Mouse (Mus musculus): ENCODE results near the gene Tspan18.

Gene Tspan18

GRCm38 (mm10) chr2:93291186-93291926 is 42.9 kb downstream of the Tspan18 start:
- no peak for DNase-seq (ENCODE audit: low spot score in 2 of 2)

- no peak for DNase-seq (ENCODE audit: low spot score in 2 of 2)
These were observed 43.8 kb downstream of the Tspan18 start for GRCm38 (mm10) chr2:93290345-93291118.

- no peak for DNase-seq (ENCODE audit: low spot score in 2 of 2)
These were observed 45.1 kb downstream of the Tspan18 start for GRCm38 (mm10) chr2:93289161-93289560.

DNA sequence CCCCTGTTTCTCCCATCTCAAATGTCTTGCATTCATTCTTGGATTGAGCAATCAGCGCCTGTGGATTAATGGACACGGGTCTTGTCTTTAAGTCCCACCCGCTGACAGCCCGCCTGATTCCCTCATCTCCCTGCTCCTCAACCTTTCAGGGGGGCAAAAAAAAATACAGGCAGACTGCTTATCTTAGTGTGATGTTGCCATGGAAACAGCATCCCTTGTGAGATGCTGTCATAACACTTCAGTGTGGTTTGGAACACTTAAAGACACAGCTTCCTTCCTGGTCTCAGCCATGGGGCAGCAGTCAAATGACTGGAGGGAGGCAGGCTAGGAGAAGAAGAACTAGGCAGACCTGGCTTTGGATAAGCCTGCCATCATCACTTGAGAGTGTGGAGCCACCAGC is 47.0 kb downstream of the Tspan18 start:
- no peak for DNase-seq (ENCODE audit: low spot score in 2 of 2)

GRCm38 (mm10) chr2:93286742-93287141 is 47.6 kb downstream of the Tspan18 start:
- DNase-seq (ENCODE audit: low spot score in 2 of 2) = no peak

DNA sequence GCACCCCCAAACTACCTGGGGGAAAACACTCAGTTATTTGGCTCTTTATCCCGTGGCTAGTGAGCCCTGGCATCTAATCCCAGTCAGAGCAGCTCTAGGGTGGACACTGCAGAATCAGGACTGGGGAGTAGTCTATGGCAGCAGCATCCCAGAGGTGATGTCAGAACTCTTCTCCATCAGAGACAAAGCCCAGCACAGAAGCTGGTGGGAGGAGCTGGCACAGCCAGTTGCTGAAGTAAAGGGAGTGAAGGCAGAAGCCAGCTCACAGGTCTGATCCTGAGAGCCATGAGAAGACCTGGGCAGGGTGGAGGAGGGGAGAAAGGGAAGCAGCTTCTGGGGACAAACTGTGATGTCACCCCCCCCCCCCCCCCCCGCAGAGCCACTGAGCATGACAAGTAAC is 48.0 kb downstream of the Tspan18 start:
- DNase-seq (ENCODE audit: low spot score in 2 of 2) = no peak

DNA sequence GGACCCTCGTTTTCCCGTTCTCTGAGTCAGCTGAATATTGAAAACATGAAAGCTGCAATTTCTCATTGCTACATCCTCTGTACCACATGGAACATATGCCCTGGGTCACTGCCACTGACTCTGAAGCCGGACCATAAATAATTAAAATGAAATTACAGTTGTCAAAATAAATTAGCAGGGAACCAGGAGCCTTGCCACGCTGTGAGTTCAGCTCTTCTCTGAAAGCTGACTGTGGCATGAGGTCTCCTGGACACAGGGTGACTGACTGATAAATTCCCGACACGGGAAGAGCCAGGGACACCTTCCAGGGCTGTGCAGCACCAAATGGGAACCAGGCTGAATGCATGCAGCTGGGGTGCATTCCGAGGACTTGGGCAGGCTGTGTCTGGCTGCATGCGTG is 48.5 kb downstream of the Tspan18 start:
- DNase-seq (ENCODE audit: low spot score in 2 of 2) = no peak

DNA sequence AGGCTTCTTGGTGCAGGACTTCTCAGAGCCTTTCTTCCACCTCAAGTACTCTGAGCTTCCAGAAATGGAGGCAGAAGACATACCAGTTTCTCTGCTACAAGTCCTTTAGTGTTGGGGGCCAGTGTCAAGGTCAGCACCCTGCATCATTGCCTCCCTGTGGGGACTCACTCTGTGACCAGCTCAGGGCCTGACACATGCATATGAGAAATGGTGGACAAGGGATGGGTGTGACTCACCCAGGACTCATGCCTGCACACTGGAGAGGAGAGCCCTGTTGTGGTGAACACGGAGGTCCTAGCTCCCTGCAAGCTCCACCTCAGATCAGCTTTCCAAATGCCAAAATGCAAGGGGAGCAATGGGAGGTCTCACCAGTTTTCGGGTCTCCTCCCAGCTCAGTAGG is 49.7 kb downstream of the Tspan18 start:
- no peak for DNase-seq (ENCODE audit: low spot score in 2 of 2)

DNA sequence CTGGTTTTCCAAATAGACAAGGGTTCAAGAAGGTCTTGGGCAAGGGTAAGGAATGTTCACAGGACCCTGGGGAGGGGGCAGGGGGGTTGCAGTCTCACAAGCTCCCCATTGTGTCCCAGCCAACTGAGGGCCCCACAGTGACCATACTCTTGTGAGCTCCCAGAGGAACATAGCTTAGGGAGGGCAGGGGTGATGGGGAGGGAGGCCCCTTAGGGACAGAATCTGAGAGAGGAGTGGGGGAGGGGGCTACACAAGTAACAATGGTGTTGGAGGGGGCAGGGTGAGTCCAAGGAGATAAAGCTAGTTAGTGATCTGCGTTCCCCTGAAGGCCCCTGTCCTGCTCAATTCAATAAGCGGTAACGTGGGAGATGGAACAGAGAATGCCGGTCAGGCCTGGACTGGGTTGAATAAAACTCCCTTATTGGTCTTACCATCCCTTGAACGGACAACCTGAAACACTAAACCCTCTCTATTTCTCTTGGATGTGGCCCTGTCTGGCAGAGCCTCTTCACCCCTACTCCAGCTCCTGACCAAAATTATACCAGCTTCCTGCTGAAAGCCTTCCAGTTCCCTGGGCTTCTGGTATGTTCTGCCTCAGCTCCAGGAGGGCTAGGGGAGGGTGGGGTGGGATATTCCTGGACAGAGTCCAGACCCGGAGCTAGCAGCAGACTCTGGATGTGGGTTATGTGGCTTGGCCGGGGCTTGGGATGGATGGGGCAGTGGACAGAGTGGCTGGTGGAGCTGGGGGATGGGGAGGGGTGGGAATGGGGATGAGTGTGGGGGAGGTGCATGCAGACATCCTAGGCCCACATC is 50.6 kb downstream of the Tspan18 start:
- DNase-seq (ENCODE audit: low spot score in 2 of 2) = no peak

GRCm38 (mm10) chr2:93282636-93283035 is 51.7 kb downstream of the Tspan18 start:
- no peak for DNase-seq (ENCODE audit: low spot score in 2 of 2)

DNA sequence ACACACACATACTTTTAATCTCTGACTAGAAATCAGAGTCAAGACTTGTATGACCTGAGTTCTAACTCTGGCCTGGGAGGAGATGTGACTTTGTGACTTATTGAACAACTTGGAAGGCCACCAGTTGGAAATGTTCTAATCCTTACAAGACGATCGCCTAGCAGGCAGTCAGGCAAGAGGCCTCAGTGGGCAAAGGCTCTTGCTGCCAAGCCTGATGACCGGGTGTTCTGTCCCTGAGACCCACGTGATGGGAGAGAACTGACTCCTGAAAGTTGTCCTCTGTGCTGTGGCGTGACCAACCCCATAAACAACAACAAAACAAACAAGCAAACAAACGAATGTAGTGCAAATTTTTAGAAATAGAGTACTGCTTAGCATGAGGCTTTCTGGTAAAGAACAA is 52.8 kb downstream of the Tspan18 start:
- DNase-seq (ENCODE audit: low spot score in 2 of 2) = no peak

GRCm38 (mm10) chr2:93280117-93280620 is 54.1 kb downstream of the Tspan18 start:
- DNase-seq (ENCODE audit: low spot score in 2 of 2) = no peak

GRCm38 (mm10) chr2:93278181-93278975 is 55.9 kb downstream of the Tspan18 start:
- no peak for DNase-seq (ENCODE audit: low spot score in 2 of 2)

GRCm38 (mm10) chr2:93277486-93277885 is 56.8 kb downstream of the Tspan18 start:
- DNase-seq (ENCODE audit: low spot score in 2 of 2) = no peak

DNA sequence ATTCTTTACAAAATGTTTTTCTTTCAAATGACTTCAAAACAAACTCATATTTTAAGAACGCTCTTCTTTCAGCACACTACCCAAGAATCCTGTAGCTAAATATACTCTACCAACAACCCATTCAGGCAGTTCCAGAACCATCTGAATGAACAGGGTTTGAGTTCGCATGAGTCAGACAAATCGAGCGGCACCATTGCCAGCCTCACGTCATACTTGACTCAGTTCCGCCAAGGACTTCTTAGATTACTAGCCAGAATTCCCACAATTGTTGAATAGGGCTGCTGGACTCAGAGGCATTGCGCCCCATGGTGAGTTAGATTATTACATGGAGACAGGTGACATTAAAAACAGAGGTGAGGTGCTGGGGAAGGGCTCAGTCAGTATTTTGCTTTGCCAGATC is 58.3 kb downstream of the Tspan18 start:
- peak in 1 of 2 experiments; percentile 17 for DNase-seq (ENCODE audit: low spot score in 2 of 2)

DNA sequence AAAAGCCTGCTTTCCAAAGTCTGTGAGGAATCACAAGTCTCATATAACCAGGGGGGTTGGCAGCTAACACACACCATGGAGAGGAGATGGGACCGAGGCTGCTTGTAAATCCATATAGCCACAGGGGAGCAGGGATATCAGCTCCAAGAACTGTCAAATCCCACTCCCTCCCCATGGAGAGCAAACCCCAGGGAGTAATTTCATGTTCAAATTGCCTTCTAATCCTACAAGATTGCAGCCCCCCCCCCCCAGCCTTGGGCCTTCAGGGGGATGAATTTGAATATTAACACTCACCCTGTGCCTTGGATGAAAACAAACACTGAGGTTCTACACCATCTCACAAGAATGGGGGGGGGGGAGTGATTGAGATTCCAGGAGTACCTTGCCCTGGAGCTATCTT is 60.4 kb downstream of the Tspan18 start:
- DNase-seq (ENCODE audit: low spot score in 2 of 2) = no peak

GRCm38 (mm10) chr2:93270083-93270482 is 64.2 kb downstream of the Tspan18 start:
- DNase-seq (ENCODE audit: low spot score in 2 of 2) = no peak

DNA sequence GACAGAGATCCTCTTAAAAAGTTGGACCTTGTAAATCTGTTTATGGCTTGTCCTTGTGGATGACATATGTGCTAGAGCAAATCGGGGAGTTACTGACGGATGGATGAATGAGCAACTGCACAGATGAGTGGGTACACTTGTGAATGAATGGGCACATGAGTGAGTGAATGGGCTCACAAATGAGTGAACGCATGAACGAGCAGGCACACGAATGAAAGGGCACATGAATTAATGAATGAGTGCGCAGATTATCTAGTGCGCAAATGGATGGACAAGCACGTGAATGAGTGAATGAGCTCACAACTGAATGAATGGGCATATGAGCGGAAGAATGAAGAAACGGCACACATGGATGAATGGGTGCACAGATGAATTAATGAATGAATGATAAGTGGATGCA is 64.7 kb downstream of the Tspan18 start:
- no peak for DNase-seq (ENCODE audit: low spot score in 2 of 2)

DNA sequence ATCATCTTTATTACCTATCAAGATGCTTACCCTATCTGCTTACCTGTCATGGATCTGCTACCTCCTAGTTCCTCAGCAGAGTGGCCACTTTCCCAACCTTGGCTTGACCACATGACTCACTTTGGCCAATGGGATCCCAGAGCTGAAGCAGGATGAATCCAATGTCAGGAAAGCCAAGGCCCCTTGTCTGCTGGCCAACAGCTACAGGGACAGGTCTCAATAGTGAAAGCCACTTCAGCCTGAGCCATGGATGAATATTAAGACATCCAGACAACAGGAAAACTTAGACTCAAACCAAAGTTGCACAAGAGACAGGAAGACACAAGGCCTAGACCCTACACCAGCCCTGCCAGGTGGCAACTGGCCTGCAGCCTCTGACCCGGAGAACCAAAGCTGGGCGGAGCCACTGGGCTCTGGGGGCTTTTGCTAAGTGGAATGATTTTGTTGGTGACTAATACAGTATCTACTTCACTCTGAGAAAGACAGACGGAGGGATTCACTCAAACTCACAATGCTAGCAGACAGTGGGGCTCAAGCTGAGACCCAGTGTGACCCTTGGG is 65.5 kb downstream of the Tspan18 start:
- DNase-seq (ENCODE audit: low spot score in 2 of 2) = no peak

DNA sequence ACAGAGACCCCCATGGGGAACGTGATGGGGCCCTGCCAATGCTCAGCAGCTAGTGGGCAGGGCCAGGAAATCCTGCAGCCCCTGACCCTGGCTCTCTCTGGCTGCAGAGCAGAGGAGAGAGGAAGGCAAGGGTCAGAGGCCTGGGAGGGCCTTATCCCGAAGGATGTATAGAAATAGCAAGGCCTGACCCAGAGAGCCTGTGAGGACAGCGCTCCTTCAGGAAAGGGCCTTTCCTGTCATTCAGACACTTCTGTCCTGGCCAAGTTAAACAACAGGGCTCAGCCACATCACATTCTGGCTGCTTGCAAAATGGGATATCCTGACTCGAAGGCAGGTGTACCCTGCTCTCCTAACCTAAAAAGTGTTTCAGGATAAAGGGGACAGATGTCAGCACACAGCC is 66.5 kb downstream of the Tspan18 start:
- no peak for DNase-seq (ENCODE audit: low spot score in 2 of 2)

GRCm38 (mm10) chr2:93266565-93267169 is 67.6 kb downstream of the Tspan18 start:
- no peak for DNase-seq (ENCODE audit: low spot score in 2 of 2)
